Mouse (Mus musculus) lung, postnatal 0 days (tissue): ENCODE data around the gene Serpinb9b. TPM values are rescaled to one million over a fixed set of nuclear protein-coding genes. Genes with fewer than 3 reads are reported as not detected.

Experiments
- ATAC-seq: fragments of 200-750 bp; cut with Nextera tagmentation; 2 replicates; pipeline ENCODE4 v1.8.0; 2017; ENCODE audit warnings: moderate library complexity
- DNase-seq: peaks from one replicate; pipeline ENCODE4 v3.0.0-alpha.2; 2016; ENCODE audit warnings: low spot score
- H3K27ac ChIP-seq: fragments of 300-500 bp; sonication (generic); 2 replicates; pipeline ENCODE4 v1.5.1; 2014; ENCODE audit warnings: antibody characterized with exemption, mild to moderate bottlenecking, low read length, mixed read lengths
- H3K27me3 ChIP-seq: fragments of 300-500 bp; sonication (generic); replicated peaks from 2 replicates; pipeline ENCODE4 v1.6.1; 2014; ENCODE audit warnings: low read length, mixed read lengths; ENCODE audit not compliant: insufficient read depth
- H3K36me3 ChIP-seq: fragments of 300-500 bp; sonication (generic); 2 replicates; pipeline ENCODE4 v1.6.1; 2014; ENCODE audit warnings: low read length, mixed read lengths; ENCODE audit not compliant: insufficient read depth
- H3K4me1 ChIP-seq: fragments of 300-500 bp; sonication (generic); 2 replicates; pipeline ENCODE4 v1.6.1; 2014; ENCODE audit warnings: antibody characterized with exemption, low read depth, low read length, mixed read lengths; ENCODE audit not compliant: insufficient read depth
- H3K4me2 ChIP-seq: fragments of 300-500 bp; sonication (generic); replicated peaks from 2 replicates; pipeline ENCODE4 v1.6.1; 2014; ENCODE audit warnings: low read depth, mild to moderate bottlenecking, low read length, moderate library complexity, mixed read lengths
- H3K4me3 ChIP-seq: fragments of 300-500 bp; sonication (generic); 2 replicates; pipeline ENCODE4 v1.5.1; 2014; ENCODE audit warnings: low read depth, low read length
- H3K9ac ChIP-seq: fragments of 300-500 bp; sonication (generic); replicated peaks from 2 replicates; pipeline ENCODE4 v1.6.1; 2014; ENCODE audit warnings: low read depth, mild to moderate bottlenecking
- H3K9me3 ChIP-seq: fragments of 300-500 bp; sonication (generic); 2 replicates; pipeline ENCODE4 v1.6.1; 2016; ENCODE audit warnings: low read length, mixed read lengths
- CTCF ChIP-seq: IDR thresholded peaks from 2 replicates; pipeline ENCODE4 v1.5.1; 2016; ENCODE audit warnings: antibody characterized with exemption, mild to moderate bottlenecking
- EP300 ChIP-seq: IDR thresholded peaks from 2 replicates; pipeline ENCODE4 v1.6.1; 2016; ENCODE audit warnings: antibody characterized with exemption, mild to moderate bottlenecking, control low read depth
- WGBS: fragments of 180-500 bp; shearing (Covaris S2); extraction: QIAGEN DNeasy Blood & Tissue Kit; methylation state at CpG from one replicate; pipeline ENCODE4 v1.1.7; 2014; 5-methylcytosine and 5-hydroxymethylcytosine counted together
- polyA plus RNA-seq: library from polyadenylated mRNA; unstranded; fragments of >200 nt; fragmentation: Nextera tagmentation; extraction: Ambion mirVana; gene quantifications from 2 replicates; pipeline ENCODE4 v1.2.1, GENCODE M21; 2015

Serpinb9b gene
- polyA plus RNA-seq, 1 experiment from 2014 or later, result 3.1 TPM

DNA sequence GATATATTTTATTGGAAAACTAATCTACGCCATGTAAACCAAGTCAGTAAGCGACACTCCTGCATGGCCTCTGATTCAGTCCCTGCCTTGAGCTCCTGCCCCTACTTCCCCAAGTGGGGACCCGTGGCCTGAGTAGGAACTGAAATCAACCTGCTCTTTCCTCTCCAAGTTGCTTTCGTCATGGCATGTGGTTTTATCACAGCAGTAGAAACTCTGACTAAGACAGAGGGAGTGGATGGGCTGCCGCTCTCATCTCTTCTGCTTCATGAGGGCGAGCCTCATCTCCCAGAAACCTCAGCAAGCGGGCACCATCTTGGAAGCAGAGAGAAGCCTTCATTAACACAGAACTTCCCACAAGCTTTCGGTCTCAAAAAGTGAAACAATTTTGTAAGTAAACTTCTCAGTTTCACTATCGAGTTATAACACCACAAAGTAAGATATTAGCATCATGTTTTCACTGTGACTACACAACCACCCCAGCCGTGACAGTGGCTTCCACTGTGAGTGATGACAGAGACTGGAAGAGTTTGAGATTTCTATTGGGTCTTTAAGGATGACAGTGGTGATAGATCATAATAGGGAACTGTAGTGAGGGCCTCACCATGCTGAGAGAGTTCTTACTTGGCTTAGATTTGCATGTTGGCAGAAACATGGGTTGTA is 49.9 kb downstream of the Serpinb9b start:
- Histone ChIP-seq H3K9me3 (no peaks in the 10 kb centered on the region), H3K9ac (no peak overlapping the region), H3K4me1 (no peaks in the 10 kb centered on the region), H3K4me3 (no peak overlapping the region), H3K4me2 (no peak overlapping the region), H3K27me3 (no peaks in the 10 kb centered on the region), H3K27ac (no peak overlapping the region), H3K36me3 (no peaks in the 10 kb centered on the region)
- DNase-seq (no peak), ATAC-seq (no peak)
- WGBS, result 85% methylated on average over 10 of the region's 10 CpGs
- TF ChIP-seq CTCF, result no peak

DNA sequence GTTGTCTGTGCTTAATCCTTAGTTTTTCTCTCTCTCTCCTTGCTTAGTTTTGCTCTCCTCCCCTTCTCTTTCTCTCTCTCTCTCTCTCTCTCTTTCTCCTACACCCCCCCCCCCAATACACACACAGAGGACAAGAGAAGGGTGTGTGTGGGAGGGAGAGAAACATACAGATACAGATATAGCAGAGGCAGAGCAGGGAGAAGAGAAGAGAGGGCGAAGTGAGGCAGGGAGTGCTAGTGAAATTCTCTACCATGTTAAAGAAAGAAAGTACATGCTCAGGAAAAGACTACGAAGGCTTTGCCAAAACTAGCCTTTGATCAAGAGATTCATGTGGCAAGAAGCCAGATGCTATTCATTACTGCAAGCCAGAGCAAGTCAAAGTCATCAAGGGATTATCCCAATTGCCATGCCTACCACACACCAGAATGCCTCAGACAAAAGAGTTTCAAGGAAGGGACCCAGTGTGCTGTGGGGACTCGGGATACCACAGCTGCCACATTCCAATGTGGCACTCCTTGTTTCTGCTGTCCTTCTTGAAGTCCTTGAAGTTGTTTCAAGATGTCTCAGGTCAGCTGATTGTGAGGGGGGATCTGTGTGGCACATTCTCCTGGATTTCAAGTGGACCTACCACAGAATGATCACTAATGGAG is 51.0 kb downstream of the Serpinb9b start, which contains the start of gene Serpinb1b:
Gene Serpinb1b (plus strand): TSS at position 520 of the 650 bp plus-strand sequence.
- Histone ChIP-seq H3K4me3 (no peak within 1 kb of the TSS), H3K4me1 (no peaks in the 10 kb centered on the region), H3K9me3 (no peaks in the 10 kb centered on the region), H3K9ac (no peak within 1 kb of the TSS), H3K4me2 (peak within 1 kb of the TSS; percentile 36), H3K27me3 (no peaks in the 10 kb centered on the region), H3K36me3 (no peaks in the 10 kb centered on the region), H3K27ac (no peak within 1 kb of the TSS)
- WGBS, result 36% methylated on average over 3 of the region's 3 CpGs
- peak; percentile 88 for TF ChIP-seq EP300
- no peak for TF ChIP-seq CTCF
- DNase-seq (peak; percentile 50), ATAC-seq (peak; percentile 69)

GRCm38 (mm10) chr13:33079391-33079790 is 52.2 kb downstream of the Serpinb9b start:
- Histone ChIP-seq H3K27me3 (no peaks in the 10 kb centered on the region), H3K36me3 (no peaks in the 10 kb centered on the region), H3K9ac (no peak overlapping the region), H3K9me3 (no peaks in the 10 kb centered on the region), H3K27ac (no peak overlapping the region), H3K4me1 (no peaks in the 10 kb centered on the region), H3K4me2 (peak overlapping the region; percentile 36), H3K4me3 (no peak overlapping the region)
- DNase-seq (peak; percentile 81), ATAC-seq (peak; percentile 63)
- WGBS, result 12% methylated on average over 6 of the region's 6 CpGs
- TF ChIP-seq CTCF (peak; percentile 75), EP300 (no peak)

- peak; percentile 50 for DNase-seq
- no peaks in the 10 kb centered on the region for H3K4me1 ChIP-seq
- 27% methylated on average over 3 of the region's 3 CpGs for WGBS
Measured at GRCm38 (mm10) chr13:33080356-33080755, 53.1 kb downstream of the Serpinb9b start.

GRCm38 (mm10) chr13:33083834-33084233 is 56.6 kb downstream of the Serpinb9b start:
- Histone ChIP-seq H3K36me3 (no peaks in the 10 kb centered on the region), H3K9ac (no peak overlapping the region), H3K27me3 (no peaks in the 10 kb centered on the region), H3K4me1 (no peaks in the 10 kb centered on the region), H3K9me3 (no peaks in the 10 kb centered on the region), H3K27ac (no peak overlapping the region), H3K4me3 (no peak overlapping the region), H3K4me2 (no peak overlapping the region)
- WGBS, result 48% methylated on average over 2 of the region's 2 CpGs
- TF ChIP-seq EP300, result no peak
- no peak for TF ChIP-seq CTCF
- DNase-seq (peak; percentile 3), ATAC-seq (no peak)

More at GRCm38 (mm10) chr13:33080356-33080755, 53.1 kb downstream of the Serpinb9b start:
- no peak overlapping the region for H3K27ac ChIP-seq
- no peak overlapping the region for H3K4me3 ChIP-seq
- no peak overlapping the region for H3K9ac ChIP-seq
- H3K27me3 ChIP-seq, result no peaks in the 10 kb centered on the region
- H3K4me2 ChIP-seq, result no peak overlapping the region
- no peaks in the 10 kb centered on the region for H3K9me3 ChIP-seq
- no peaks in the 10 kb centered on the region for H3K36me3 ChIP-seq
- peak; percentile 54 for ATAC-seq
- TF ChIP-seq CTCF (peak; percentile 71), EP300 (no peak)

GRCm38 (mm10) chr13:33084975-33085694 is 57.9 kb downstream of the Serpinb9b start:
- Histone ChIP-seq H3K4me3 (no peak overlapping the region), H3K36me3 (no peaks in the 10 kb centered on the region), H3K4me2 (no peak overlapping the region), H3K27me3 (no peaks in the 10 kb centered on the region), H3K27ac (0 out of 2 replicates have a peak overlapping the region, but pooled peaks have one; percentile 17), H3K4me1 (no peaks in the 10 kb centered on the region), H3K9ac (no peak overlapping the region), H3K9me3 (no peaks in the 10 kb centered on the region)
- ATAC-seq, result peak; percentile 12; the same call in 1 of the 2 replicates
- DNase-seq, result peak; percentile 4
- WGBS, result 40% methylated on average over 5 of the region's 5 CpGs
- no peak for TF ChIP-seq EP300
- no peak for TF ChIP-seq CTCF
